Mouse (Mus musculus): ENCODE results near the gene Gopc.

Gene Gopc

GRCm38 (mm10) chr10:52381845-52382591, at the start of gene Gopc:
Gopc (minus strand) TSS chr10:52382124.
- DNase-seq (ENCODE audit: low spot score in 2 of 2) = peak; percentile 97 to 98

GRCm38 (mm10) chr10:52430953-52431352, 49.0 kb upstream of the Gopc start:
- DNase-seq (ENCODE audit: low spot score in 2 of 2) = no peak

- no peak for DNase-seq (ENCODE audit: low spot score in 2 of 2)
These were observed 45.9 kb upstream of the Gopc start for GRCm38 (mm10) chr10:52427634-52428415.

GRCm38 (mm10) chr10:52426314-52426980, 44.5 kb upstream of the Gopc start:
- no peak for DNase-seq (ENCODE audit: low spot score in 2 of 2)

- no peak for DNase-seq (ENCODE audit: low spot score in 2 of 2)
These were observed 41.2 kb upstream of the Gopc start for GRCm38 (mm10) chr10:52423097-52423496.

- DNase-seq (ENCODE audit: low spot score in 2 of 2) = no peak
These were observed 39.8 kb upstream of the Gopc start for GRCm38 (mm10) chr10:52421716-52422115.

GRCm38 (mm10) chr10:52420526-52420925, 38.6 kb upstream of the Gopc start:
- no peak for DNase-seq (ENCODE audit: low spot score in 2 of 2)

- DNase-seq (ENCODE audit: low spot score in 2 of 2) = no peak
These were observed 37.5 kb upstream of the Gopc start for GRCm38 (mm10) chr10:52419402-52419801.

- no peak for DNase-seq (ENCODE audit: low spot score in 2 of 2)
These were observed 37.0 kb upstream of the Gopc start for GRCm38 (mm10) chr10:52418931-52419330.

- peak in 1 of 2 experiments; percentile 26 for DNase-seq (ENCODE audit: low spot score in 2 of 2)
These were observed 36.3 kb upstream of the Gopc start for GRCm38 (mm10) chr10:52417998-52418860.

- DNase-seq (ENCODE audit: low spot score in 2 of 2) = peak; percentile 95 to 97
These were observed 35.5 kb upstream of the Gopc start, which contains the start of gene Nus1 for GRCm38 (mm10) chr10:52417299-52417997. Nus1 (plus strand) TSS chr10:52417547.

- no peak for DNase-seq (ENCODE audit: low spot score in 2 of 2)
These were observed 34.5 kb upstream of the Gopc start for GRCm38 (mm10) chr10:52416458-52416857.

GRCm38 (mm10) chr10:52415020-52415419, 33.1 kb upstream of the Gopc start:
- no peak for DNase-seq (ENCODE audit: low spot score in 2 of 2)

GRCm38 (mm10) chr10:52407526-52407925, 25.6 kb upstream of the Gopc start:
- DNase-seq (ENCODE audit: low spot score in 2 of 2) = no peak

- DNase-seq (ENCODE audit: low spot score in 2 of 2) = no peak
These were observed 23.2 kb upstream of the Gopc start for GRCm38 (mm10) chr10:52405160-52405559.

- no peak for DNase-seq (ENCODE audit: low spot score in 2 of 2)
These were observed 17.8 kb upstream of the Gopc start for GRCm38 (mm10) chr10:52399722-52400121.

GRCm38 (mm10) chr10:52398715-52399114, 16.8 kb upstream of the Gopc start:
- no peak for DNase-seq (ENCODE audit: low spot score in 2 of 2)

GRCm38 (mm10) chr10:52396647-52397046, 14.7 kb upstream of the Gopc start:
- DNase-seq (ENCODE audit: low spot score in 2 of 2) = no peak

GRCm38 (mm10) chr10:52391208-52391607, 9.3 kb upstream of the Gopc start:
- no peak for DNase-seq (ENCODE audit: low spot score in 2 of 2)

GRCm38 (mm10) chr10:52389438-52389837, 7.5 kb upstream of the Gopc start:
- DNase-seq (ENCODE audit: low spot score in 2 of 2) = no peak

- no peak for DNase-seq (ENCODE audit: low spot score in 2 of 2)
These were observed 7.1 kb upstream of the Gopc start, which contains the start of gene Nepn for GRCm38 (mm10) chr10:52388922-52389430. Nepn (plus strand) TSS chr10:52388972.
